In genomic region chr5:37792154-37792553, GRCm38 (mm10) we compare ENCODE assay signal across 29 mouse cellular contexts. TPM values are rescaled to one million over a fixed set of nuclear protein-coding genes. Genes with fewer than 3 reads are reported as not detected.
DNase-seq lines count a peak whose midpoint lies in the region; ATAC-seq and TF ChIP-seq lines count a peak whose summit lies in the region.
"Had no signal": no experiment of that assay in that cellular context is flagged by ENCODE, and none has a peak within 500 bp of the region (broad histone marks: within the 10 kb centered on the region; RNA-seq: fewer than 3 reads in every experiment).

No protein-coding gene starts in this region.

- no peak overlapping the region for H3K9ac ChIP-seq in midbrain, postnatal 0 days (replicated peaks; ENCODE audit: low read length, poor library complexity, severe bottlenecking)
- H3K9ac ChIP-seq in stomach, postnatal 0 days (ENCODE audit: low read length), result no peak overlapping the region
- H3K9ac ChIP-seq in forebrain, postnatal 0 days, result no peak overlapping the region
- H3K9ac ChIP-seq: embryonic facial prominence, embryonic 13.5 days; forebrain, embryonic 12.5 days; heart, embryonic 13.5 days; hindbrain, embryonic 14.5 days; liver, postnatal 0 days; midbrain, embryonic 15.5 days; neural tube, embryonic 13.5 days; stomach, embryonic 15.5 days had no signal

- 49% methylated on average over 5 of the region's 5 CpGs for WGBS in kidney, adult 2 months
- 59% methylated on average over 5 of the region's 5 CpGs for WGBS in midbrain, postnatal 0 days
- WGBS in midbrain, embryonic 10.5 days, result 60% methylated on average over 5 of the region's 5 CpGs
- 45% methylated on average over 5 of the region's 5 CpGs for WGBS in stomach, postnatal 0 days
- WGBS in forebrain, postnatal 0 days, result 55% methylated on average over 5 of the region's 5 CpGs

- ATAC-seq in midbrain, postnatal 0 days (ENCODE audit: low FRiP score), result no peak
- no peak for ATAC-seq in G1E (ENCODE audit: extremely low read depth, insufficient number of reproducible peaks, low FRiP score, poor library complexity, severe bottlenecking)
- no peak for ATAC-seq in stomach, postnatal 0 days (ENCODE audit: low FRiP score, low TSS enrichment)
- ATAC-seq in forebrain, postnatal 0 days, result no peak
- ATAC-seq: liver, postnatal 0 days; midbrain, embryonic 15.5 days had no signal

- no peak overlapping the region for H3K27ac ChIP-seq in kidney, adult 2 months (ENCODE audit: insufficient read depth, low read depth, low read length)
- H3K27ac ChIP-seq in midbrain, postnatal 0 days (ENCODE audit: low read depth, low read length), result no peak overlapping the region
- H3K27ac ChIP-seq in midbrain, embryonic 10.5 days (replicated peaks), result no peak overlapping the region
- H3K27ac ChIP-seq in stomach, postnatal 0 days (replicated peaks), result no peak overlapping the region
- no peak overlapping the region for H3K27ac ChIP-seq in forebrain, postnatal 0 days (ENCODE audit: low read depth, low read length)
- H3K27ac ChIP-seq: embryonic facial prominence, embryonic 13.5 days; forebrain, embryonic 12.5 days; heart, embryonic 13.5 days; hindbrain, embryonic 14.5 days; limb, embryonic 10.5 days; midbrain, embryonic 15.5 days; neural tube, embryonic 13.5 days; stomach, embryonic 15.5 days had no signal

- H3K36me3 ChIP-seq in kidney, adult 2 months (ENCODE audit: control insufficient read depth, insufficient read depth, low read length), result no peaks in the 10 kb centered on the region
- no peaks in the 10 kb centered on the region for H3K36me3 ChIP-seq in midbrain, postnatal 0 days (ENCODE audit: insufficient read depth, low read length)
- H3K36me3 ChIP-seq in midbrain, embryonic 10.5 days, result no peaks in the 10 kb centered on the region
- H3K36me3 ChIP-seq in G1E (replicated peaks), result no peaks in the 10 kb centered on the region
- no peaks in the 10 kb centered on the region for H3K36me3 ChIP-seq in stomach, postnatal 0 days (ENCODE audit: control insufficient read depth, insufficient read depth, low read length)
- H3K36me3 ChIP-seq in forebrain, postnatal 0 days (ENCODE audit: insufficient read depth), result no peaks in the 10 kb centered on the region
- H3K36me3 ChIP-seq: embryonic facial prominence, embryonic 13.5 days; forebrain, embryonic 12.5 days; heart, embryonic 13.5 days; limb, embryonic 10.5 days; midbrain, embryonic 15.5 days; neural tube, embryonic 13.5 days; stomach, embryonic 15.5 days had no signal

- H3K9me3 ChIP-seq in midbrain, postnatal 0 days (ENCODE audit: low read length), result no peaks in the 10 kb centered on the region
- no peaks in the 10 kb centered on the region for H3K9me3 ChIP-seq in midbrain, embryonic 10.5 days (replicated peaks)
- peaks cover 27% of the 10 kb centered on the region for H3K9me3 ChIP-seq in G1E (replicated peaks)
- H3K9me3 ChIP-seq in stomach, postnatal 0 days (ENCODE audit: control insufficient read depth, low read length), result no peaks in the 10 kb centered on the region
- no peaks in the 10 kb centered on the region for H3K9me3 ChIP-seq in forebrain, postnatal 0 days (ENCODE audit: low read length)
- H3K9me3 ChIP-seq: embryonic facial prominence, embryonic 13.5 days; forebrain, embryonic 12.5 days; heart, embryonic 13.5 days; limb, embryonic 10.5 days; midbrain, embryonic 15.5 days; neural tube, embryonic 13.5 days; stomach, embryonic 15.5 days had no signal

- no peak for TF ChIP-seq POLR2A in kidney, adult 2 months (IDR thresholded peaks at IDR 0.05; ENCODE audit: low read depth, low read length)

- H3K4me3 ChIP-seq in kidney, adult 2 months (ENCODE audit: insufficient read depth, low read depth, low read length), result no peak overlapping the region
- H3K4me3 ChIP-seq in midbrain, postnatal 0 days (ENCODE audit: low read depth, low read length), result no peak overlapping the region
- no peak overlapping the region for H3K4me3 ChIP-seq in midbrain, embryonic 10.5 days
- H3K4me3 ChIP-seq in G1E (ENCODE audit: low read depth, low read length), result no peak overlapping the region
- H3K4me3 ChIP-seq in stomach, postnatal 0 days (ENCODE audit: low read depth, low read length), result no peak overlapping the region
- H3K4me3 ChIP-seq in forebrain, postnatal 0 days (ENCODE audit: low read depth, low read length), result no peak overlapping the region
- H3K4me3 ChIP-seq: embryonic facial prominence, embryonic 13.5 days; erythroblast, embryonic 14.5 days; forebrain, embryonic 12.5 days; heart, embryonic 13.5 days; limb, embryonic 10.5 days; midbrain, embryonic 15.5 days; myocyte; neural tube, embryonic 13.5 days; stomach, embryonic 15.5 days had no signal

- H3K4me1 ChIP-seq in kidney, adult 2 months (ENCODE audit: control insufficient read depth, insufficient read depth, low read length), result no peaks in the 10 kb centered on the region
- no peaks in the 10 kb centered on the region for H3K4me1 ChIP-seq in midbrain, postnatal 0 days (ENCODE audit: insufficient read depth, low read length)
- no peaks in the 10 kb centered on the region for H3K4me1 ChIP-seq in midbrain, embryonic 10.5 days
- no peaks in the 10 kb centered on the region for H3K4me1 ChIP-seq in G1E (ENCODE audit: insufficient read depth, low read depth, low read length)
- H3K4me1 ChIP-seq in stomach, postnatal 0 days (replicated peaks; ENCODE audit: control insufficient read depth, insufficient read depth), result no peaks in the 10 kb centered on the region
- H3K4me1 ChIP-seq in forebrain, postnatal 0 days (ENCODE audit: insufficient read depth), result no peaks in the 10 kb centered on the region
- H3K4me1 ChIP-seq: embryonic facial prominence, embryonic 13.5 days; forebrain, embryonic 12.5 days; heart, embryonic 13.5 days; limb, embryonic 10.5 days; midbrain, embryonic 15.5 days; neural tube, embryonic 13.5 days; stomach, embryonic 15.5 days had no signal

- H3K4me2 ChIP-seq in midbrain, postnatal 0 days (ENCODE audit: low read depth, low read length, poor library complexity, severe bottlenecking), result no peak overlapping the region
- H3K4me2 ChIP-seq in stomach, postnatal 0 days (replicated peaks; ENCODE audit: low read depth), result no peak overlapping the region
- no peak overlapping the region for H3K4me2 ChIP-seq in forebrain, postnatal 0 days (ENCODE audit: low read depth)
- H3K4me2 ChIP-seq: embryonic facial prominence, embryonic 13.5 days; forebrain, embryonic 12.5 days; heart, embryonic 13.5 days; hindbrain, embryonic 14.5 days; midbrain, embryonic 15.5 days; neural tube, embryonic 13.5 days; stomach, embryonic 15.5 days had no signal

- DNase-seq in kidney, adult 2 months, result no peak
- no peak for DNase-seq in kidney, postnatal 4 days
- no peak for DNase-seq in midbrain, postnatal 0 days (ENCODE audit: low spot score)
- DNase-seq in midbrain, embryonic 10.5 days (ENCODE audit: low spot score), result no peak
- DNase-seq in G1E (ENCODE audit: low spot score), result no peak
- no peak for DNase-seq in stomach, postnatal 0 days (ENCODE audit: low spot score)
- no peak for DNase-seq in forebrain, postnatal 0 days
- DNase-seq: adrenal gland, postnatal 10 days; cerebellum, adult 2 months; cerebellum, postnatal 25 days; embryo, embryonic 11 days; gastrocnemius, postnatal 10 days; heart, adult 18-20 months; heart, postnatal 14 days; liver; liver, postnatal 0 days; retina, postnatal 1 day had no signal

- H3K27me3 ChIP-seq in kidney, adult 2 months (replicated peaks; ENCODE audit: control insufficient read depth, insufficient read depth, low read length), result no peaks in the 10 kb centered on the region
- no peaks in the 10 kb centered on the region for H3K27me3 ChIP-seq in midbrain, postnatal 0 days (ENCODE audit: insufficient read depth, low read length)
- H3K27me3 ChIP-seq in midbrain, embryonic 10.5 days (ENCODE audit: low read depth, poor library complexity, severe bottlenecking), result no peaks in the 10 kb centered on the region
- H3K27me3 ChIP-seq in G1E (ENCODE audit: insufficient read depth, low read length), result no peaks in the 10 kb centered on the region
- H3K27me3 ChIP-seq in stomach, postnatal 0 days (ENCODE audit: control insufficient read depth, insufficient read depth, low read length), result no peaks in the 10 kb centered on the region
- H3K27me3 ChIP-seq in forebrain, postnatal 0 days (ENCODE audit: insufficient read depth, low read length), result no peaks in the 10 kb centered on the region
- H3K27me3 ChIP-seq: embryonic facial prominence, embryonic 13.5 days; heart, embryonic 13.5 days; midbrain, embryonic 15.5 days; neural tube, embryonic 13.5 days; stomach, embryonic 15.5 days had no signal

- 0 out of 2 replicates have a peak, but pooled peaks have one; percentile 0 for TF ChIP-seq CTCF in kidney, adult 2 months (conservative IDR thresholded peaks at IDR 0.05; ENCODE audit: insufficient read depth, insufficient read length, low read depth, low read length)
- peak; percentile 20; the same call in 1 of the 2 replicates for TF ChIP-seq CTCF in midbrain, postnatal 0 days (IDR thresholded peaks at IDR 0.05)
- 0 out of 2 replicates have a peak, but pooled peaks have one; percentile 6 for TF ChIP-seq CTCF in G1E (IDR thresholded peaks at IDR 0.05; ENCODE audit: low read depth, low read length)
- peak; percentile 36; the same call in 1 of the 2 replicates for TF ChIP-seq CTCF in stomach, postnatal 0 days (IDR thresholded peaks at IDR 0.05; ENCODE audit: low read depth)
- TF ChIP-seq CTCF in forebrain, postnatal 0 days (IDR thresholded peaks at IDR 0.05; ENCODE audit: low read depth), result no peak; the same call in 1 of the 2 replicates

- TF ChIP-seq EP300 in stomach, postnatal 0 days (optimal IDR thresholded peaks at IDR 0.05), result no peak

RNA-seq across cellular contexts. Expression of gene Msx1, which starts 32.2 kb away (rescaled TPM):
- polyA plus RNA-seq in kidney, adult 2 months (2012; rRNA removed), result 1.0 and 1.1 TPM in 2 replicates
- total RNA-seq in midbrain, postnatal 0 days (2014; rRNA removed), result 12.2 and 12.3 TPM in 2 replicates
- 8.0 and 8.3 TPM in 2 replicates for polyA plus RNA-seq in midbrain, postnatal 0 days (2015; fragmentation: Nextera tagmentation; extraction: Ambion mirVana)
- polyA plus RNA-seq in midbrain, embryonic 10.5 days (2016; fragmentation: Nextera tagmentation; extraction: Ambion mirVana), result 150 and 155 TPM in 2 replicates
- total RNA-seq in G1E (2014; fragmentation: Nextera tagmentation) (not detected in 2 replicates), G1E (2017) (not detected in 2 replicates)
- polyA plus RNA-seq in G1E (2012), result not detected in 2 replicates
- 1.1 TPM in 2 replicates for polyA plus RNA-seq in stomach, postnatal 0 days (2015; fragmentation: Nextera tagmentation; extraction: Ambion mirVana)
- 7.0 and 7.4 TPM in 2 replicates for total RNA-seq in forebrain, postnatal 0 days (2014; rRNA removed)
- 16.5 and 17.2 TPM in 2 replicates for polyA plus RNA-seq in forebrain, postnatal 0 days (2015; fragmentation: Nextera tagmentation; extraction: Ambion mirVana)
- total RNA-seq: megakaryocyte-erythroid progenitor cell, adult 5-6 weeks; MEL had no signal
- polyA plus RNA-seq: erythroblast, embryonic 14.5 days; liver, postnatal 0 days had no signal

RNA-seq across cellular contexts. Expression of gene Cytl1, which starts 56.8 kb away (rescaled TPM):
- 3.7 and 5.8 TPM in 2 replicates for polyA plus RNA-seq in kidney, adult 2 months (2012; rRNA removed)
- 1.1 TPM in 1 of 2 replicates, not detected in the other for total RNA-seq in midbrain, postnatal 0 days (2014; rRNA removed)
- 0.17 and 1.1 TPM in 2 replicates for polyA plus RNA-seq in midbrain, postnatal 0 days (2015; fragmentation: Nextera tagmentation; extraction: Ambion mirVana)
- 0.16 and 0.27 TPM in 2 replicates for polyA plus RNA-seq in midbrain, embryonic 10.5 days (2016; fragmentation: Nextera tagmentation; extraction: Ambion mirVana)
- total RNA-seq in G1E (2014; fragmentation: Nextera tagmentation) (not detected in 2 replicates), G1E (2017) (not detected in 2 replicates)
- not detected in 2 replicates for polyA plus RNA-seq in G1E (2012)
- 0.33 and 0.34 TPM in 2 replicates for polyA plus RNA-seq in stomach, postnatal 0 days (2015; fragmentation: Nextera tagmentation; extraction: Ambion mirVana)
- 0.38 TPM in 1 of 2 replicates, not detected in the other for total RNA-seq in forebrain, postnatal 0 days (2014; rRNA removed)
- 0.22 and 0.59 TPM in 2 replicates for polyA plus RNA-seq in forebrain, postnatal 0 days (2015; fragmentation: Nextera tagmentation; extraction: Ambion mirVana)
- total RNA-seq: megakaryocyte-erythroid progenitor cell, adult 5-6 weeks; MEL had no signal
- polyA plus RNA-seq: erythroblast, embryonic 14.5 days; liver, postnatal 0 days; myocyte had no signal
